Mouse (Mus musculus): ENCODE results near the gene Tceanc2.

The Tceanc2 gene

GRCm38 (mm10) chr4:107178182-107178829, 610 bp downstream of the Tceanc2 start, which contains the start of gene Tmem59:
TSS of gene Tmem59 (plus strand) at chr4:107178399.
- DNase-seq = peak; percentile 98 to 99

GRCm38 (mm10) chr4:107177506-107177905, 1.4 kb downstream of the Tceanc2 start:
- no peak for DNase-seq

- DNase-seq = no peak
Measured at GRCm38 (mm10) chr4:107167798-107168197, 11.1 kb downstream of the Tceanc2 start.

- DNase-seq = no peak
Measured at GRCm38 (mm10) chr4:107166700-107167099, 12.2 kb downstream of the Tceanc2 start.

GRCm38 (mm10) chr4:107163756-107164587, 14.9 kb downstream of the Tceanc2 start:
- peak; percentile 74 to 80 for DNase-seq

- no peak for DNase-seq
Measured at GRCm38 (mm10) chr4:107163341-107163740, 15.6 kb downstream of the Tceanc2 start.

GRCm38 (mm10) chr4:107160181-107160580, 18.7 kb downstream of the Tceanc2 start:
- DNase-seq = peak in 1 of 2 experiments; percentile 41

- DNase-seq = no peak
Measured at GRCm38 (mm10) chr4:107159166-107159773, 19.6 kb downstream of the Tceanc2 start.

- peak; percentile 65 for DNase-seq
Measured at GRCm38 (mm10) chr4:107156983-107157401, 21.9 kb downstream of the Tceanc2 start.

- DNase-seq = no peak
Measured at GRCm38 (mm10) chr4:107152571-107152970, 26.3 kb downstream of the Tceanc2 start.

GRCm38 (mm10) chr4:107150991-107151390, 27.9 kb downstream of the Tceanc2 start:
- DNase-seq = no peak

GRCm38 (mm10) chr4:107143511-107143910, 35.4 kb downstream of the Tceanc2 start:
- no peak for DNase-seq

GRCm38 (mm10) chr4:107139836-107140631, 38.9 kb downstream of the Tceanc2 start:
- peak; percentile 35 to 37 for DNase-seq

- no peak for DNase-seq
Measured at GRCm38 (mm10) chr4:107138948-107139835, 39.7 kb downstream of the Tceanc2 start.

- DNase-seq = peak; percentile 48 to 73
Measured at GRCm38 (mm10) chr4:107136531-107136930, 42.4 kb downstream of the Tceanc2 start.

GRCm38 (mm10) chr4:107135663-107136062, 43.3 kb downstream of the Tceanc2 start:
- no peak for DNase-seq

- DNase-seq = no peak
Measured at GRCm38 (mm10) chr4:107134891-107135290, 44.0 kb downstream of the Tceanc2 start.

- DNase-seq = peak in 1 of 2 experiments; percentile 22
Measured at GRCm38 (mm10) chr4:107130534-107130933, 48.4 kb downstream of the Tceanc2 start.

GRCm38 (mm10) chr4:107129373-107129772, 49.5 kb downstream of the Tceanc2 start:
- DNase-seq = no peak

- peak; percentile 29 to 39 for DNase-seq
Measured at GRCm38 (mm10) chr4:107127901-107128669, 50.8 kb downstream of the Tceanc2 start.

Measured in kidney, postnatal 36 days (tissue).